Mouse (Mus musculus): ENCODE measurements at regions not wholly inside any gene's neighbourhood (a gene's known extent, or its start where the extent isn't known, plus 50 kb on each side); places are given as distances from the start of the nearest gene placed in this dataset.

DNA sequence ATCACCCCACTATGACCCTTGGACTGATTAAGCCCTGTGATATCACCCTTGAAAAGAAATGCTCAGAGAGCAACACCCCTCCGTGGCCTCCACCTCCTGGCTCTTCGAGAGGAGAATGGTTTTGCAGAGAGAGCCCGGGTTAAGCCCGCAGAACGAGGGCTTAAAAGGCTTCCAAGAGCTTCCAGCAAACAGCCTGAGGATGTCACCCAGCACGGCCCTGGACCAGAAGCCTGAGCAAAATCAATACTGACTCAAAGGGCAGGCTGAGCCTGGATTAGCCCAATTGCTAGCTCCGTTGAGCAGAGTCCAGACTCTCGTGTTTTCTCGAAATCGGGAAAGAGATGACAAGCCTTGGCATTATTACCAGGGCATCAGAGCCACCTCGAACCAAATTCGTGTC, 211.3 kb upstream of the Ajap1 start:
- TF ChIP-seq EP300 (IDR thresholded peaks at IDR 0.05; ENCODE audit: low read depth) = no peak
- no peak for TF ChIP-seq CTCF (IDR thresholded peaks at IDR 0.05; ENCODE audit: low read depth)
- 62% methylated on average over 12 of the region's 12 CpGs for WGBS (ENCODE audit: insufficient replicate concordance)

DNA sequence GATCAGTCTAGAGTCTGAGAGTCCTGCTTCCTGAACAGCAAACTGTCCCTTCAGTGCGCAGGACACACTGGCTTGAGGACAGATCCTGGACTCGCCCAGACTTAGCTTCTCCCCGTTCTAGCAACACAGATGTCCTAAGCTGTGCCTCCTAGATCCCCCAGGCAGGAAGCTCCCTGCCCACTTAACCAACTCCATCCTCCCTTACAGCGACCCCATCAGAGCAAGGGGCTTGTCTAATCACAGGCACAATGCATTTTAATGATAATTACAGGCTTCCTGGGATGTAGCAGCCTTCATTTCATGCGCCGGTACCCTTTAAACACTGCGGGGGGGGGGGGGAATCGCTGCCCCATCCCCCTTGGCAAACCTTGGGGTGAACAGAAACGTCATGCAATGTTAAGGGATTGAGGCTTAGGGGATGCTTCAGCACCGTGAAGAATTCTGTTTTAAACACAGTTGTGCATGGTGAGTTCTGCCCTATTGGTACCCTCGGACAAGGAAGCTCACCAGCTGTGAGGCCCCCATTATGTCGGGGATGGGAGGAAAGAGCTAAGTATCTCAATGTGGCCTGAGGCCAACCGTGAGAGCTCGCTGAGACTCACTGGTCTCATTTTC, 213.9 kb upstream of the Ajap1 start:
- no peak overlapping the region for H3K27ac ChIP-seq (ENCODE audit: low read depth)

More for the DNA sequence above, 211.3 kb upstream of the Ajap1 start:
- no peak overlapping the region for H3K9ac ChIP-seq (replicated peaks)
- H3K4me2 ChIP-seq (ENCODE audit: low read depth, low read length) = no peak overlapping the region
- H3K9me3 ChIP-seq (ENCODE audit: low read length) = no peaks in the 10 kb centered on the region
- no peaks in the 10 kb centered on the region for H3K4me1 ChIP-seq (ENCODE audit: insufficient read depth)
- H3K4me3 ChIP-seq (ENCODE audit: low read depth, low read length) = no peak overlapping the region
- no peak overlapping the region for H3K27ac ChIP-seq (ENCODE audit: low read depth)
- DNase-seq (no peak), ATAC-seq (no peak)
- H3K36me3 ChIP-seq (replicated peaks; ENCODE audit: insufficient read depth, low read length) = no peaks in the 10 kb centered on the region
- H3K27me3 ChIP-seq (ENCODE audit: insufficient read depth, low read length) = no peaks in the 10 kb centered on the region

DNA sequence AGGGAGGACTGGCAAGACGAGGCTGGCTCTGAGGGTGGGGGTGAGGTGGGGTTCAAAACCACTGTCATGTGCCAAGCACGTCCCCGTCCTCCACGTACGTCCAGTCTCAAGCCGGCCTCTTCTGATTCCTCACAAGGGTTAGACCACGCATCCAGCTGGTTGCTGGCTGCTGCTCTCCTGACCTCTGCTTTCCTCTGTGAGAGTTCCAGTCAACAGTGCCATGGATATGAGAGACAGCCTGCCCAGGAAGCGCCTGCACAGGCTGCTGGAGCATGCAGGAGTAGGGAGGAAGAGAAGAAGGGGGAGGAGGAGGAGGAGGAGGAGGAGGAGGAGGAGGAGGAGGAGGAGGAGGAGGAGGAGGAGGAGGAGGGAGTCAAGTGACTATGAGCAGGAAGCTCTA, 224.6 kb upstream of the Ajap1 start:
- no peaks in the 10 kb centered on the region for H3K4me1 ChIP-seq (ENCODE audit: insufficient read depth)
- H3K4me2 ChIP-seq (ENCODE audit: low read depth, low read length) = no peak overlapping the region
- 59% methylated on average over 8 of the region's 8 CpGs for WGBS (ENCODE audit: insufficient replicate concordance)
- TF ChIP-seq CTCF (IDR thresholded peaks at IDR 0.05; ENCODE audit: low read depth) = no peak
- no peak for TF ChIP-seq EP300 (IDR thresholded peaks at IDR 0.05; ENCODE audit: low read depth)
- DNase-seq (no peak), ATAC-seq (no peak)
- H3K36me3 ChIP-seq (replicated peaks; ENCODE audit: insufficient read depth, low read length) = no peaks in the 10 kb centered on the region
- H3K9ac ChIP-seq (replicated peaks) = no peak overlapping the region
- no peak overlapping the region for H3K4me3 ChIP-seq (ENCODE audit: low read depth, low read length)
- no peaks in the 10 kb centered on the region for H3K27me3 ChIP-seq (ENCODE audit: insufficient read depth, low read length)
- H3K27ac ChIP-seq (ENCODE audit: low read depth) = no peak overlapping the region
- no peaks in the 10 kb centered on the region for H3K9me3 ChIP-seq (ENCODE audit: low read length)

More for the DNA sequence above, 213.9 kb upstream of the Ajap1 start:
- no peak for DNase-seq
- Histone ChIP-seq H3K4me1 (ENCODE audit: insufficient read depth) (no peaks in the 10 kb centered on the region), H3K9me3 (ENCODE audit: low read length) (no peaks in the 10 kb centered on the region), H3K4me2 (ENCODE audit: low read depth, low read length) (no peak overlapping the region), H3K36me3 (replicated peaks; ENCODE audit: insufficient read depth, low read length) (no peaks in the 10 kb centered on the region), H3K4me3 (ENCODE audit: low read depth, low read length) (no peak overlapping the region), H3K27me3 (ENCODE audit: insufficient read depth, low read length) (no peaks in the 10 kb centered on the region), H3K9ac (replicated peaks) (no peak overlapping the region)
- WGBS (ENCODE audit: insufficient replicate concordance) = 50% methylated on average over 14 of the region's 14 CpGs
- ATAC-seq = no peak
- TF ChIP-seq EP300 (IDR thresholded peaks at IDR 0.05; ENCODE audit: low read depth) (no peak), CTCF (IDR thresholded peaks at IDR 0.05; ENCODE audit: low read depth) (no peak)

DNA sequence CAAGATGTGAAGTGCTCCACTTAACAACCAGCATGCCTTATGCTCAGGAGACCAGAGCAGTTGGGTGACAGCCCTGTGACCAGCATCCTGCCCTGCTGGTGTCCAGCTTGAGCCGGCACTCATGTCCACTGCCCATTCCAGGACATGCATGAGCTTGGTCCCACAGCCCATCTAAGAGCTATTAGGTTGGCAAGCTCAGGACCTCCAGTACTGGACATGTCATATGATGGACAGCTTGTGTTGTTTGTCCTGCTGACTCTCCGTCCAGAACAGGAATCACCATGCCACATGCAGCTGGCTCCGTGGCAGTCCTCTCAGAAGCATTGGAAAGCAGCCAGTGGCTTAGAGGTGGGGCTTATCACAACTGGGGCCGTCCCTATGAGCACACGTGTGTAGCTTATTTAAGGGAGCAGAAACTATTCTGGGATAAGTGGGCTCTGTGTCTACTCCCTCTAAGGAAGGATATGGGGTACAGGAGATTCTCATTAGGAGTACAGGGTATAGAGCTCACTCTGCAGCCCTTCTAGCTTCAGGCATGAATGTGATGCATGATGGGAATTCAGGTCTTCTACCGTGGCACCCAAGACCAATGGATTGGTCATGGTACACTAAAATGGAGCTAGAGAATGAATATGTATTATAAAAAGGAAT, 232.5 kb upstream of the Ajap1 start:
- H3K9me3 ChIP-seq (ENCODE audit: low read length) = no peaks in the 10 kb centered on the region
- 65% methylated on average over 6 of the region's 6 CpGs for WGBS (ENCODE audit: insufficient replicate concordance)

DNA sequence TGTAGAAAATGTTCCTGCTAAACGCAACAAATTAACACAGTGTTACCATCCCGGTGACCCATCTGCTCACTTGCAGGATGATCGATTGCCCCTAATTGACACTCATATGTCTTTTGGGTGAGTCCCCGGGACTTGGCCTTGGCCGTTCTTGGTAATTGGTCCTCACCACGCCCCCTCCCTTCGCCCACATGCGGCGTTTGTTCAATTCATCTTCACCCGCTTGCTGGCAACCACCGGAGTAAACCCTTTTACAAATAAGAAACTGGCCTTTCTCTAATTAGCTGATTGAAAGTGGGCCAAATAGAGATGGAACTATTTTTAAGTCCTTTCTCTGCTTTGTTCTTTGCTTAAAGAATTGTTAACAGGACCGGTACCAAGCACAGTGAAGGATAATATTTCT, 234.7 kb upstream of the Ajap1 start:
- Histone ChIP-seq H3K4me3 (ENCODE audit: low read depth, low read length) (no peak overlapping the region), H3K9ac (replicated peaks) (no peak overlapping the region), H3K27ac (ENCODE audit: low read depth) (no peak overlapping the region), H3K27me3 (ENCODE audit: insufficient read depth, low read length) (no peaks in the 10 kb centered on the region), H3K4me2 (ENCODE audit: low read depth, low read length) (no peak overlapping the region), H3K4me1 (ENCODE audit: insufficient read depth) (no peaks in the 10 kb centered on the region), H3K36me3 (replicated peaks; ENCODE audit: insufficient read depth, low read length) (no peaks in the 10 kb centered on the region), H3K9me3 (ENCODE audit: low read length) (no peaks in the 10 kb centered on the region)
- 78% methylated on average over 12 of the region's 12 CpGs for WGBS (ENCODE audit: insufficient replicate concordance)
- DNase-seq (no peak), ATAC-seq (no peak)
- TF ChIP-seq CTCF (IDR thresholded peaks at IDR 0.05; ENCODE audit: low read depth) (no peak), EP300 (IDR thresholded peaks at IDR 0.05; ENCODE audit: low read depth) (no peak)

More for the DNA sequence above, 232.5 kb upstream of the Ajap1 start:
- Histone ChIP-seq H3K4me2 (ENCODE audit: low read depth, low read length) (no peak overlapping the region), H3K27me3 (ENCODE audit: insufficient read depth, low read length) (no peaks in the 10 kb centered on the region), H3K27ac (ENCODE audit: low read depth) (no peak overlapping the region), H3K9ac (replicated peaks) (no peak overlapping the region), H3K4me3 (ENCODE audit: low read depth, low read length) (no peak overlapping the region), H3K36me3 (replicated peaks; ENCODE audit: insufficient read depth, low read length) (no peaks in the 10 kb centered on the region), H3K4me1 (ENCODE audit: insufficient read depth) (no peaks in the 10 kb centered on the region)
- DNase-seq = no peak
- ATAC-seq = no peak
- TF ChIP-seq EP300 (IDR thresholded peaks at IDR 0.05; ENCODE audit: low read depth) = no peak
- no peak for TF ChIP-seq CTCF (IDR thresholded peaks at IDR 0.05; ENCODE audit: low read depth)

DNA sequence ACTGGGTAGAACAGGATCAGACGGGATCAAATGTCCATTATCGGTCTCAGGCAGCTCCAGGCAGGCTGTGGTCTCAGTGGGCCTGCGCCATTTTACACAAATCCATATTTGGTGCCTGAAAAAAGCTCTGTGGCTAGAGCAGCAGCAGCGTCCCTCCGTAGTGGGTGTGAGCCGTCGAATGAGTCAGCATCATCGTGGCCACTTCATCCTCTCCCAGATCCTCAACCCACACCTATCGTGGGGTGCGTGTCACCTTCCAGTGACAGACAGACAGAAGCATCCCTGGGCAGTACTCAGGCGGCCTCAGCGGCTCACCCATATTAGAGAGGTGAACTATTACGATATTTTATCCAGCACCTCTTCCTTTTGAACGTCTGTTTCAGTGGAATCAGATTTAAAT, 233.0 kb upstream of the A430005L14Rik start:
- no peaks in the 10 kb centered on the region for H3K9me3 ChIP-seq (ENCODE audit: low read length)
- TF ChIP-seq EP300 (IDR thresholded peaks at IDR 0.05; ENCODE audit: low read depth) (no peak), CTCF (IDR thresholded peaks at IDR 0.05; ENCODE audit: low read depth) (no peak)
- H3K27ac ChIP-seq (ENCODE audit: low read depth) = no peak overlapping the region
- H3K4me2 ChIP-seq (ENCODE audit: low read depth, low read length) = no peak overlapping the region
- no peaks in the 10 kb centered on the region for H3K4me1 ChIP-seq (ENCODE audit: insufficient read depth)
- 75% methylated on average over 14 of the region's 14 CpGs for WGBS (ENCODE audit: insufficient replicate concordance)
- ATAC-seq = no peak
- H3K4me3 ChIP-seq (ENCODE audit: low read depth, low read length) = no peak overlapping the region
- H3K9ac ChIP-seq (replicated peaks) = no peak overlapping the region
- DNase-seq = no peak
- no peaks in the 10 kb centered on the region for H3K36me3 ChIP-seq (replicated peaks; ENCODE audit: insufficient read depth, low read length)
- H3K27me3 ChIP-seq (ENCODE audit: insufficient read depth, low read length) = no peaks in the 10 kb centered on the region

Measured in liver, postnatal 0 days (tissue).